Mouse (Mus musculus) MEL (cell line): ENCODE results near the gene Ing1. TPM values are rescaled to one million over a fixed set of nuclear protein-coding genes. Genes with fewer than 3 reads are reported as not detected.

Source experiments
- DNase-seq: peaks from one replicate; pipeline ENCODE4 v3.0.0; 2011; ENCODE audit warnings: low read depth, low spot score
- H3K27ac ChIP-seq: 2 replicates; pipeline ENCODE4 v1.5.1; 2012; ENCODE audit warnings: low read depth, mild to moderate bottlenecking, control low read depth, low read length, moderate library complexity; ENCODE audit not compliant: control insufficient read depth
- H3K27me3 ChIP-seq, 2 experiments: fragments of 150-350 bp in 1 of 2; sonication (generic) in 1 of 2; 2 replicates each; pipeline ENCODE4 v1.6.1; 2012; ENCODE audit warnings: low read length in 2 of 2, mild to moderate bottlenecking in 2 of 2, improper control_type of control experiment in 1 of 2, moderate library complexity in 1 of 2; ENCODE audit not compliant: insufficient read depth in 2 of 2, control insufficient read depth in 1 of 2
- H3K36me3 ChIP-seq, 2 experiments: 2 replicates each; pipeline ENCODE4 v1.6.1; 2012 to 2014; ENCODE audit warnings: low read length in 2 of 2, improper control_type of control experiment in 1 of 2, inconsistent platforms in 1 of 2, mild to moderate bottlenecking in 1 of 2; ENCODE audit not compliant: insufficient read depth in 2 of 2, control insufficient read depth in 1 of 2
- H3K4me1 ChIP-seq, 2 experiments: fragments of 150-350 bp in 1 of 2; sonication (generic) in 1 of 2; 2 replicates each; pipeline ENCODE4 v1.6.1; 2012; ENCODE audit warnings: low read length in 2 of 2, improper control_type of control experiment in 1 of 2, mild to moderate bottlenecking in 1 of 2; ENCODE audit not compliant: insufficient read depth in 2 of 2, control insufficient read depth in 1 of 2
- H3K4me3 ChIP-seq, 2 experiments: fragments of 150-350 bp in 1 of 2; sonication (generic) in 1 of 2; 2 replicates each; pipeline ENCODE4 v1.5.1; 2012; ENCODE audit warnings: low read depth in 2 of 2, low read length in 2 of 2, mild to moderate bottlenecking in 2 of 2, moderate library complexity in 2 of 2, control low read depth in 1 of 2, improper control_type of control experiment in 1 of 2; ENCODE audit not compliant: control insufficient read depth in 1 of 2, insufficient read depth in 1 of 2
- H3K79me2 ChIP-seq: 2 replicates; pipeline ENCODE4 v1.6.1; 2012; ENCODE audit warnings: mild to moderate bottlenecking, low read length, moderate library complexity; ENCODE audit not compliant: control insufficient read depth, poor library complexity, insufficient read depth
- H3K9ac ChIP-seq: 2 replicates; pipeline ENCODE4 v1.6.1; 2012; ENCODE audit warnings: low read depth, mild to moderate bottlenecking, control low read depth, low read length, moderate library complexity; ENCODE audit not compliant: control insufficient read depth, poor library complexity, severe bottlenecking
- H3K9me3 ChIP-seq: fragments of 150-350 bp; sonication (generic); replicated peaks from 2 replicates; pipeline ENCODE4 v1.6.1; 2012; ENCODE audit warnings: mild to moderate bottlenecking, low read length, improper control_type of control experiment, moderate library complexity; ENCODE audit not compliant: insufficient read depth
- BHLHE40 ChIP-seq: IDR thresholded peaks from 2 replicates; pipeline ENCODE4 v1.6.1; 2012; ENCODE audit warnings: low read depth, mild to moderate bottlenecking, inconsistent platforms, low read length, improper control_type of control experiment, borderline replicate concordance
- CHD1 ChIP-seq: IDR thresholded peaks from 2 replicates; pipeline ENCODE4 v1.6.1; 2012; ENCODE audit warnings: low read depth, mild to moderate bottlenecking, inconsistent platforms, low read length, improper control_type of control experiment
- CTCF ChIP-seq, 3 experiments: IDR thresholded peaks in 2 of 3; conservative IDR thresholded peaks in 1 of 3; 2 replicates each; pipeline ENCODE4 v1.5.1; 2011 to 2012; ENCODE audit warnings: low read length in 3 of 3, low read depth in 2 of 3, mild to moderate bottlenecking in 2 of 3, improper control_type of control experiment in 1 of 3, inconsistent platforms in 1 of 3, mixed read lengths in 1 of 3, moderate library complexity in 1 of 3; ENCODE audit not compliant: control insufficient read depth in 1 of 3, insufficient read depth in 1 of 3, poor library complexity in 1 of 3, severe bottlenecking in 1 of 3
- EP300 ChIP-seq, 2 experiments: IDR thresholded peaks; 2 replicates each; pipeline ENCODE4 v1.6.1; 2011; ENCODE audit warnings: improper control_type of control experiment in 2 of 2, low read length in 2 of 2, low read depth in 1 of 2, mild to moderate bottlenecking in 1 of 2
- HCFC1 ChIP-seq: IDR thresholded peaks from 2 replicates; pipeline ENCODE4 v1.6.1; 2012; ENCODE audit warnings: low read depth, mild to moderate bottlenecking, inconsistent platforms, low read length, improper control_type of control experiment, moderate library complexity
- JUND ChIP-seq: IDR thresholded peaks from 2 replicates; pipeline ENCODE4 v1.6.1; 2011; ENCODE audit warnings: low read depth, mild to moderate bottlenecking, improper control_type of control experiment, low read length
- MAFK ChIP-seq: IDR thresholded peaks from 2 replicates; pipeline ENCODE4 v1.6.1; 2011; ENCODE audit warnings: low read depth, mild to moderate bottlenecking, low read length, improper control_type of control experiment, borderline replicate concordance
- MAX ChIP-seq: IDR thresholded peaks from 2 replicates; pipeline ENCODE4 v1.6.1; 2011; ENCODE audit warnings: low read length, improper control_type of control experiment
- MAZ ChIP-seq: IDR thresholded peaks from 2 replicates; pipeline ENCODE4 v1.6.1; 2012; ENCODE audit warnings: low read depth, mild to moderate bottlenecking, inconsistent platforms, low read length, improper control_type of control experiment
- MEF2A ChIP-seq: IDR thresholded peaks from 2 replicates; pipeline ENCODE4 v1.6.1; 2014; ENCODE audit warnings: low read depth, mild to moderate bottlenecking, inconsistent platforms, low read length, improper control_type of control experiment; ENCODE audit not compliant: poor library complexity, insufficient replicate concordance, severe bottlenecking; ENCODE audit errors: extremely low read depth
- MYB ChIP-seq: IDR thresholded peaks from 2 replicates; pipeline ENCODE4 v1.6.1; 2011; ENCODE audit warnings: mild to moderate bottlenecking, low read depth, low read length, improper control_type of control experiment
- NELFE ChIP-seq: IDR thresholded peaks from 2 replicates; pipeline ENCODE4 v1.6.1; 2011; ENCODE audit warnings: low read depth, low read length, improper control_type of control experiment
- POLR2AphosphoS2 ChIP-seq: IDR thresholded peaks from 2 replicates; pipeline ENCODE4 v1.6.1; 2011; ENCODE audit warnings: low read length, improper control_type of control experiment
- POLR2AphosphoS5 ChIP-seq: IDR thresholded peaks from 2 replicates; pipeline ENCODE4 v1.6.1; 2012; ENCODE audit warnings: low read depth, borderline replicate concordance, mild to moderate bottlenecking, inconsistent platforms, low read length, moderate library complexity, mixed read lengths
- RAD21 ChIP-seq: IDR thresholded peaks from 2 replicates; pipeline ENCODE4 v1.6.1; 2011; ENCODE audit warnings: mild to moderate bottlenecking, low read depth, low read length, improper control_type of control experiment
- SIN3A ChIP-seq: IDR thresholded peaks from 2 replicates; pipeline ENCODE4 v1.6.1; 2012; ENCODE audit warnings: low read length, improper control_type of control experiment, inconsistent platforms
- SMC3 ChIP-seq: IDR thresholded peaks from 2 replicates; pipeline ENCODE4 v1.6.1; 2011; ENCODE audit warnings: low read depth, low read length, improper control_type of control experiment
- TAL1 ChIP-seq: IDR thresholded peaks from 2 replicates; pipeline ENCODE4 v1.6.1; 2012; ENCODE audit warnings: mild to moderate bottlenecking, inconsistent platforms, low read length, moderate library complexity, mixed read lengths
- UBTF ChIP-seq: IDR thresholded peaks from 2 replicates; pipeline ENCODE4 v1.6.1; 2012; ENCODE audit warnings: low read depth, mild to moderate bottlenecking, inconsistent platforms, low read length, improper control_type of control experiment, moderate library complexity, borderline replicate concordance; ENCODE audit not compliant: insufficient read depth
- USF2 ChIP-seq, 2 experiments: IDR thresholded peaks; 2 replicates each; pipeline ENCODE4 v1.6.1; 2011 to 2012; ENCODE audit warnings: improper control_type of control experiment in 2 of 2, low read length in 2 of 2, borderline replicate concordance in 1 of 2, inconsistent platforms in 1 of 2, low read depth in 1 of 2, mild to moderate bottlenecking in 1 of 2; ENCODE audit not compliant: insufficient read depth in 1 of 2
- ZC3H11A ChIP-seq: IDR thresholded peaks from 2 replicates; pipeline ENCODE4 v1.6.1; 2012; ENCODE audit warnings: low read depth, mild to moderate bottlenecking, inconsistent platforms, low read length, improper control_type of control experiment
- ZMIZ1 ChIP-seq: IDR thresholded peaks from 2 replicates; pipeline ENCODE4 v1.6.1; 2012; ENCODE audit warnings: low read depth, mild to moderate bottlenecking, inconsistent platforms, low read length, improper control_type of control experiment, moderate library complexity
- ZNF384 ChIP-seq: IDR thresholded peaks from 2 replicates; pipeline ENCODE4 v1.6.1; 2012; ENCODE audit warnings: low read depth, mild to moderate bottlenecking, inconsistent platforms, low read length, improper control_type of control experiment
- polyA plus RNA-seq, 2 experiments: library from polyadenylated mRNA; stranded (reverse) in 1 of 2; unstranded in 1 of 2; fragments of >175 nt in 1 of 2; fragments of >200 nt in 1 of 2; gene quantifications; 2 replicates each; pipeline versions ENCODE4 v1.2.1 to v1.2.4; 2012; ENCODE audit warnings: low replicate concordance in 2 of 2, low read depth in 1 of 2; ENCODE audit not compliant: insufficient read length in 2 of 2, insufficient read depth in 1 of 2, missing spikeins in 1 of 2
- total RNA-seq: library from RNA; depleted of rRNA; stranded (reverse); fragments of 300-350 nt; gene quantifications from 2 replicates; pipeline ENCODE4 v1.2.3, GENCODE M21; 2012

Ing1 gene
- total and polyA plus RNA-seq, 3 experiments = 35.9 to 91.0 TPM; not detected in 1

DNA sequence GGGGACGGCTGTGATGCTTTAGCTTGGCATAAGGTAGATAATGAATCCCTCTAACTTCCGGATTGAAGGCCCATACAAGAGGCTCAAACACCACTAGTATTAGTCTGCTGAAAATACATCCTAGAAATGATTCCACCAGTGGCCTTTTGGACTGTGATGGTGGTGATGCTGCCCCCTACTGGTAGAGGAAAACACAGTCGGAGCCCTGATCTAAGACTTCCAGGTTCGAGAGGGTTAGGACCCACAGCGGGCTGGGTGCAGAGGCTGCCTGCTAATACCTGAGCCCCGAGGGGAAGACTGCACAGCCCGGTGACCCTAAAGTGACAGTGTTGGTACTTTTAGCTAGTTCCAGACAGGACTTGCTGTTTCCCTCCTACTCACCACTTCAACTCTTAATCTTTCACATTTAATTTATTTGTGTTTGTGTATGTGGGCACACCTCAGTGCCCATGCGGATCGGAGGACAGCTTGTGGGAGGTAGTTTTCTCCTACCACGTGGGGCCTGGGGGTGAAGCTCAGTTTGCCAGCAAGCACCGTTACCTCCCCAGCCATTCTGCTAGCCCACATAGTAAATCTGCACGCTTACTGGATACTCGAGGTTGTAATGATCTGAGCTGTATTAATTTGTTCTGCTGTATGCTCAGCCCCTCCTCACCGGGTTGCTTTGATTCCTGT is 46.8 kb downstream of the Ing1 start:
- TF ChIP-seq SMC3 (peak; percentile 83), MAX (no peak), UBTF (no peak), ZC3H11A (peak; percentile 75), CTCF (IDR thresholded peaks at IDR 0.05 in 2 of 3, conservative IDR thresholded peaks at IDR 0.05 in 1 of 3; ENCODE audit: control insufficient read depth in 1 of 3, insufficient read depth in 1 of 3, low read depth in 2 of 3, low read length in 3 of 3, poor library complexity in 1 of 3, severe bottlenecking in 1 of 3) (peak; percentile 83 to 89 (median 88)), RAD21 (peak; percentile 71), POLR2AphosphoS2 (no peak)
- peak; percentile 77 for DNase-seq
- H3K4me3 ChIP-seq = no peak overlapping the region

GRCm38 (mm10) chr8:11608848-11609247 is 53.5 kb downstream of the Ing1 start:
- Histone ChIP-seq H3K27me3 (no peaks in the 10 kb centered on the region), H3K36me3 (peaks cover 0 to 16% of the 10 kb centered on the region in 2 experiments; a peak in 2 of 4 replicates)
- no peak for TF ChIP-seq TAL1
- no peak for TF ChIP-seq RAD21
- no peak for TF ChIP-seq CTCF (IDR thresholded peaks at IDR 0.05 in 2 of 3, conservative IDR thresholded peaks at IDR 0.05 in 1 of 3; ENCODE audit: control insufficient read depth in 1 of 3, insufficient read depth in 1 of 3, low read depth in 2 of 3, low read length in 3 of 3, poor library complexity in 1 of 3, severe bottlenecking in 1 of 3)
- no peak for TF ChIP-seq NELFE
- TF ChIP-seq MAFK = no peak
- TF ChIP-seq MAZ = no peak
- no peak for TF ChIP-seq MEF2A
- TF ChIP-seq JUND = no peak
- no peak for TF ChIP-seq SIN3A
- TF ChIP-seq MYB = no peak
- TF ChIP-seq USF2 (IDR thresholded peaks at IDR 0.05; ENCODE audit: borderline replicate concordance in 1 of 2, insufficient read depth in 1 of 2, low read depth in 1 of 2, low read length in 2 of 2) = no peak
- no peak for TF ChIP-seq CHD1
- no peak for TF ChIP-seq EP300 (IDR thresholded peaks at IDR 0.05; ENCODE audit: low read depth in 1 of 2, low read length in 2 of 2)
- TF ChIP-seq BHLHE40 = no peak
- no peak for TF ChIP-seq UBTF
- no peak for TF ChIP-seq HCFC1
- TF ChIP-seq ZMIZ1 = no peak
- no peak for TF ChIP-seq POLR2AphosphoS2
- TF ChIP-seq ZNF384 = no peak
- no peak for TF ChIP-seq POLR2AphosphoS5
- TF ChIP-seq, all 39 proteins: peak for 0
- Histone ChIP-seq H3K4me1 (no peaks in the 10 kb centered on the region), H3K9ac (no peak overlapping the region), H3K9me3 (no peaks in the 10 kb centered on the region), H3K79me2 (no peaks in the 10 kb centered on the region), H3K4me3 (no peak overlapping the region), H3K27ac (no peak overlapping the region)
- DNase-seq = no peak

More for the DNA sequence above, 46.8 kb downstream of the Ing1 start:
- Histone ChIP-seq H3K4me1 (no peaks in the 10 kb centered on the region), H3K27ac (no peak overlapping the region), H3K27me3 (no peaks in the 10 kb centered on the region), H3K36me3 (no peaks in the 10 kb centered on the region), H3K79me2 (no peaks in the 10 kb centered on the region), H3K9ac (no peak overlapping the region), H3K9me3 (no peaks in the 10 kb centered on the region)
